Mouse (Mus musculus) lung, postnatal 0 days (tissue): ENCODE measurements at regions not wholly inside any gene's neighbourhood (a gene's known extent, or its start where the extent isn't known, plus 50 kb on each side); places are given as distances from the start of the nearest gene placed in this dataset.
"Not testable (repeated sequence)": the region's sequence is repeated elsewhere in the genome, so short reads cannot be mapped to it uniquely, and the experiment has no call there.

Experiments used
- ATAC-seq: fragments of 200-750 bp; cut with Nextera tagmentation; 2 replicates; pipeline ENCODE4 v1.8.0; 2017; ENCODE audit warnings: moderate library complexity
- DNase-seq: peaks from one replicate; pipeline ENCODE4 v3.0.0-alpha.2; 2016; ENCODE audit warnings: low spot score
- H3K27ac ChIP-seq: fragments of 300-500 bp; sonication (generic); 2 replicates; pipeline ENCODE4 v1.5.1; 2014; ENCODE audit warnings: antibody characterized with exemption, mild to moderate bottlenecking, low read length, mixed read lengths
- H3K27me3 ChIP-seq: fragments of 300-500 bp; sonication (generic); replicated peaks from 2 replicates; pipeline ENCODE4 v1.6.1; 2014; ENCODE audit warnings: low read length, mixed read lengths; ENCODE audit not compliant: insufficient read depth
- H3K36me3 ChIP-seq: fragments of 300-500 bp; sonication (generic); 2 replicates; pipeline ENCODE4 v1.6.1; 2014; ENCODE audit warnings: low read length, mixed read lengths; ENCODE audit not compliant: insufficient read depth
- H3K4me1 ChIP-seq: fragments of 300-500 bp; sonication (generic); 2 replicates; pipeline ENCODE4 v1.6.1; 2014; ENCODE audit warnings: antibody characterized with exemption, low read depth, low read length, mixed read lengths; ENCODE audit not compliant: insufficient read depth
- H3K4me2 ChIP-seq: fragments of 300-500 bp; sonication (generic); replicated peaks from 2 replicates; pipeline ENCODE4 v1.6.1; 2014; ENCODE audit warnings: low read depth, mild to moderate bottlenecking, low read length, moderate library complexity, mixed read lengths
- H3K4me3 ChIP-seq: fragments of 300-500 bp; sonication (generic); 2 replicates; pipeline ENCODE4 v1.5.1; 2014; ENCODE audit warnings: low read depth, low read length
- H3K9ac ChIP-seq: fragments of 300-500 bp; sonication (generic); replicated peaks from 2 replicates; pipeline ENCODE4 v1.6.1; 2014; ENCODE audit warnings: low read depth, mild to moderate bottlenecking
- H3K9me3 ChIP-seq: fragments of 300-500 bp; sonication (generic); 2 replicates; pipeline ENCODE4 v1.6.1; 2016; ENCODE audit warnings: low read length, mixed read lengths
- CTCF ChIP-seq: IDR thresholded peaks from 2 replicates; pipeline ENCODE4 v1.5.1; 2016; ENCODE audit warnings: antibody characterized with exemption, mild to moderate bottlenecking
- EP300 ChIP-seq: IDR thresholded peaks from 2 replicates; pipeline ENCODE4 v1.6.1; 2016; ENCODE audit warnings: antibody characterized with exemption, mild to moderate bottlenecking, control low read depth
- WGBS: fragments of 180-500 bp; shearing (Covaris S2); extraction: QIAGEN DNeasy Blood & Tissue Kit; methylation state at CpG from one replicate; pipeline ENCODE4 v1.1.7; 2014; 5-methylcytosine and 5-hydroxymethylcytosine counted together

DNA sequence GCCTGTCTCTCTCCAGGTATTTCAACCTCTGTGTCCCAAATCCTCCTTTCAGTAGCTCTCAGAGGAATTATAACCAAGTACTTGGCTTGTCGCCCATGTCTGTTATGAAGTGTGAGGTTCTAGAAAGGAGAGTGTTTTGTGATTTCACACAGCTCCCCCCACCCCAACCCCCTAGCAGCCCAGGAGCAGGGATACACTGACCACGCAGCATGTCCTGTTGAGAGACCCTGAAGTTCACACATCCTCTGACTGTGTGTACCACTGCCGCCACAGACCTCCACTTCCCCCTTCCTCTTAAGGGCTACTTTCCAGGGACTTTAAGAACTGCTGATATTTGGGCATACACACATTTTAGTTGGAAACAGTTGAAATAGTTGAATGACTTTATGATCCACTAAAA, 289.2 kb downstream of the Hace1 start:
- no peaks in the 10 kb centered on the region for H3K4me1 ChIP-seq
- no peak for TF ChIP-seq EP300
- no peak for TF ChIP-seq CTCF
- H3K27me3 ChIP-seq = no peaks in the 10 kb centered on the region
- no peaks in the 10 kb centered on the region for H3K9me3 ChIP-seq
- DNase-seq (peak; percentile 12), ATAC-seq (no peak)
- WGBS = 26% methylated on average over 3 of the region's 3 CpGs
- H3K36me3 ChIP-seq = no peaks in the 10 kb centered on the region
- H3K27ac ChIP-seq = no peak overlapping the region
- H3K4me2 ChIP-seq = no peak overlapping the region
- H3K4me3 ChIP-seq = no peak overlapping the region
- H3K9ac ChIP-seq = no peak overlapping the region

GRCm38 (mm10) chr10:45871028-45871427, 293.4 kb downstream of the Hace1 start:
- Histone ChIP-seq H3K4me2 (no peak overlapping the region), H3K4me3 (no peak overlapping the region), H3K9me3 (no peaks in the 10 kb centered on the region), H3K36me3 (no peaks in the 10 kb centered on the region), H3K27ac (no peak overlapping the region), H3K27me3 (no peaks in the 10 kb centered on the region), H3K4me1 (no peaks in the 10 kb centered on the region), H3K9ac (no peak overlapping the region)
- 80% methylated on average over 4 of the region's 4 CpGs for WGBS
- TF ChIP-seq CTCF (no peak), EP300 (no peak)
- DNase-seq (no peak), ATAC-seq (no peak)

GRCm38 (mm10) chr10:45872007-45872890, 294.6 kb downstream of the Hace1 start:
- Histone ChIP-seq H3K4me3 (no peak overlapping the region), H3K4me2 (no peak overlapping the region), H3K4me1 (no peaks in the 10 kb centered on the region), H3K9me3 (no peaks in the 10 kb centered on the region), H3K27ac (no peak overlapping the region), H3K36me3 (no peaks in the 10 kb centered on the region), H3K27me3 (no peaks in the 10 kb centered on the region), H3K9ac (no peak overlapping the region)
- DNase-seq (no peak), ATAC-seq (no peak)
- no peak for TF ChIP-seq EP300
- TF ChIP-seq CTCF = no peak
- 73% methylated on average over 4 of the region's 4 CpGs for WGBS

DNA sequence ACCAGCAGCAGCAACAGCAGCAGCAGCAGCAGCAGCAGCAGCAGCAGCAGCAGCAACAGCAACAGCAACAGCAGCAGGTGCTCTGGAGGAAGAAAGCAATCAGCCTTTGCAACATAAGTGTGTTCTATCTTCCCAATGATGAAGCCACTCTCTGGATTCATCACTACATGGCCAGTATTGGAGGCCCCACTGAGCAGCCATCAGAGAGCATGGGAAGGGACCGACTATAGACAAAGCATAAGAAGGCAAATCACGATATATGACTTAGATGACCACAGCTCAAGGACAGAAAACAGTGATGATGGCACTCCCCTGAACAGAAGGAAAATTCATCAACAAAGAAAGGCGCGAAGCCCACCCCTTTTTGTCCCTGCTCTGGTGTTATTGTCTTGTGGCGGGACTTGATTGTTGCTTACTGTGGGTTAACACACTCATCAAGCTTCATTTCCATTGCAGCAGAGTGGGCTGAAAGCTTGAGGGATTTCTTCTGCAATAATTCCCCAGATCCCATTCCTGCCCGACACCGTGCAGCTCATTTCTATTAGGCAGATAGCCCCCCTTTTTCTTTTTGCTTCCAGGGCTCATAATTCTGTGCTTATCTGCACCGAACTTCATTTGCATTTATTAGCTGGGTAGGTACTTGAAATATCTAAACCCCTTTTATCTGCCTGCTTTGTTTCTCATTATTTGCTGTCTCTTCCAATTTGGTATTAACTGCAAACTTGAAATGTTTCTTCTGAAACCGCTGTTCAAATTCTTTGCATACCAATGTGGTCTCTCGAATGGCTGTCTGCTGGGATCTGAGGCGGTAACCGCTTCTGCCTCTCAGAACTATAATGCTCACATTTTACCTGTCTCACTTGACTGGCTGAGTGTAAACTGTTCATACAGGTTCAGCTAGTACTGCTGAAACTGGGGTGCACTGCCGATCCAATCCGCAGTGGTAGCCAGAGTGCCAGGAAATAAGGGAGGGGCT, 296.5 kb downstream of the Hace1 start:
- no peaks in the 10 kb centered on the region for H3K9me3 ChIP-seq
- H3K27me3 ChIP-seq = no peaks in the 10 kb centered on the region
- H3K4me1 ChIP-seq = no peaks in the 10 kb centered on the region
- ATAC-seq = no peak
- no peak overlapping the region for H3K27ac ChIP-seq
- WGBS = 49% methylated on average over 14 of the region's 14 CpGs
- H3K4me2 ChIP-seq = peak overlapping the region; percentile 32; the same call in 1 of the 2 replicates
- TF ChIP-seq EP300 (no peak), CTCF (no peak)
- no peaks in the 10 kb centered on the region for H3K36me3 ChIP-seq
- DNase-seq = no peak
- no peak overlapping the region for H3K9ac ChIP-seq
- no peak overlapping the region for H3K4me3 ChIP-seq

DNA sequence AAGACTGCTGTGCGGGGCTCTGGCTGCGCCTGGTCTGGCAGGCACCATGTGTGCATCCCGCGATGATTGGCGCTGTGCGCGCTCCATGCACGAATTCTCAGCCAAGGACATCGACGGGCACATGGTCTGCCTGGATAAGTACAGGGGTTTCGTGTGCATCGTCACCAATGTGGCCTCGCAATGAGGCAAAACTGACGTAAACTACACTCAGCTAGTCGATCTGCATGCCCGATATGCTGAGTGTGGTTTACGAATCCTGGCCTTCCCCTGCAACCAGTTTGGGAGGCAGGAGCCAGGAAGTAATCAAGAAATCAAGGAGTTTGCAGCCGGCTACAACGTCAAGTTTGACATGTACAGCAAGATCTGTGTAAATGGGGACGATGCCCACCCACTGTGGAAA, 297.7 kb downstream of the Hace1 start:
- not testable (repeated sequence) for H3K4me1 ChIP-seq, H3K27me3 ChIP-seq, H3K9ac ChIP-seq, ATAC-seq, H3K9me3 ChIP-seq, H3K4me3 ChIP-seq, H3K27ac ChIP-seq, DNase-seq, H3K4me2 ChIP-seq, H3K36me3 ChIP-seq
- 97% methylated on average over 18 of the region's 20 CpGs for WGBS

DNA sequence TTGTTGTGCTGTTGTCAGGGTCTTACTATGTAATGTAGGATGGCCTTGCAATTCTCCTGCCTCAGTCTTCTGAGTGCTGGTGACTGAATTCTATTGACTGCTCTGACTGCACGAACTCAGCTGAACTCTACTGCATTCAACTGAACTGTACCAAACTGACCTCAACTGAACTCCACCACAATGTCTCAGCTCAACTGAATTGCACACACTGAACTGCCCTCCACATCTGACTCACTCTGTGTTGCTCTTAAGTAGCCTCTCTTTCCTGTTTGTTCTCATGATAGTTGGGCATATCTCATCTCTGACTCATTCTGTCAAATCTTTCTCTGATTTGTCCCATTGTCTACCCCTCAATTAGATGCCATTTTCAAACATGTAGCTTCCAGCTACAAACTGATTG, 306.1 kb downstream of the Hace1 start:
- Histone ChIP-seq H3K4me2 (no peak overlapping the region), H3K36me3 (no peaks in the 10 kb centered on the region), H3K4me1 (no peaks in the 10 kb centered on the region), H3K4me3 (no peak overlapping the region), H3K9me3 (no peaks in the 10 kb centered on the region), H3K9ac (no peak overlapping the region), H3K27ac (no peak overlapping the region), H3K27me3 (no peaks in the 10 kb centered on the region)
- no peak for DNase-seq
- TF ChIP-seq EP300 = no peak
- no peak for TF ChIP-seq CTCF
- no peak for ATAC-seq
- 90% methylated on average over 1 of the region's 1 CpGs for WGBS
